Mouse (Mus musculus) heart, postnatal 0 days (tissue): Measurements from ENCODE around the gene Slpi. TPM values are rescaled to one million over a fixed set of nuclear protein-coding genes. Genes with fewer than 3 reads are reported as not detected.

Experiments
- ATAC-seq: fragments of 200-750 bp; cut with Nextera tagmentation; 2 replicates; pipeline ENCODE4 v1.8.0; 2017; ENCODE audit warnings: low read depth, moderate number of reproducible peaks, moderate library complexity; ENCODE audit not compliant: insufficient read depth
- DNase-seq: peaks from one replicate; pipeline ENCODE4 v3.0.0-alpha.2; 2016; ENCODE audit warnings: low spot score
- H3K27ac ChIP-seq: fragments of 300-500 bp; sonication (generic); 2 replicates; pipeline ENCODE4 v1.5.1; 2014; ENCODE audit warnings: low read depth, mild to moderate bottlenecking
- H3K27me3 ChIP-seq: fragments of 300-500 bp; sonication (generic); 2 replicates; pipeline ENCODE4 v1.6.1; 2014; ENCODE audit warnings: low read length, mixed read lengths; ENCODE audit not compliant: control insufficient read depth, insufficient read depth
- H3K36me3 ChIP-seq: fragments of 300-500 bp; sonication (generic); replicated peaks from 2 replicates; pipeline ENCODE4 v1.6.1; 2014; ENCODE audit warnings: low read length, mixed read lengths; ENCODE audit not compliant: control insufficient read depth, insufficient read depth
- H3K4me1 ChIP-seq: fragments of 300-500 bp; sonication (generic); 2 replicates; pipeline ENCODE4 v1.6.1; 2014; ENCODE audit warnings: antibody characterized with exemption; ENCODE audit not compliant: control insufficient read depth, insufficient read depth
- H3K4me2 ChIP-seq: fragments of 300-500 bp; sonication (generic); 2 replicates; pipeline ENCODE4 v1.6.1; 2014; ENCODE audit warnings: low read depth, mild to moderate bottlenecking, low read length, moderate library complexity
- H3K4me3 ChIP-seq: fragments of 300-500 bp; sonication (generic); 2 replicates; pipeline ENCODE4 v1.5.1; 2014; ENCODE audit warnings: low read depth, low read length
- H3K9ac ChIP-seq: fragments of 300-500 bp; sonication (generic); replicated peaks from 2 replicates; pipeline ENCODE4 v1.6.1; 2014; ENCODE audit warnings: low read depth, low read length, mixed read lengths
- H3K9me3 ChIP-seq: fragments of 300-500 bp; sonication (generic); replicated peaks from 2 replicates; pipeline ENCODE4 v1.6.1; 2016; ENCODE audit warnings: low read length; ENCODE audit not compliant: control insufficient read depth
- CTCF ChIP-seq: IDR thresholded peaks from 2 replicates; pipeline ENCODE4 v1.5.1; 2016; ENCODE audit warnings: antibody characterized with exemption, control low read depth, low read depth
- EP300 ChIP-seq: IDR thresholded peaks from 2 replicates; pipeline ENCODE4 v1.6.1; 2016; ENCODE audit warnings: antibody characterized with exemption, low read depth
- WGBS: fragments of 180-500 bp; shearing (Covaris S2); extraction: QIAGEN DNeasy Blood & Tissue Kit; methylation state at CpG from one replicate; pipeline ENCODE4 v1.1.7; 2014; 5-methylcytosine and 5-hydroxymethylcytosine counted together
- polyA plus RNA-seq: library from polyadenylated mRNA; unstranded; fragments of >200 nt; fragmentation: Nextera tagmentation; extraction: Ambion mirVana; gene quantifications from 2 replicates; pipeline ENCODE4 v1.2.1, GENCODE M21; 2015
- total RNA-seq: library from RNA; depleted of rRNA; stranded (reverse); fragments of >200 nt; gene quantifications from 2 replicates; pipeline ENCODE4 v1.2.3, GENCODE M21; 2014; ENCODE audit warnings: low replicate concordance

The Slpi gene
- total and polyA plus RNA-seq, 2 experiments from 2014 or later, result 2.0 TPM; not detected in 1

- TF ChIP-seq CTCF (no peak), EP300 (no peak)
- peaks cover 4% of the 10 kb centered on the region; the same call in 1 of the 2 replicates for H3K9me3 ChIP-seq
- H3K27ac ChIP-seq, result no peak overlapping the region
- DNase-seq (no peak), ATAC-seq (peak; percentile 46)
- WGBS, result 16% methylated on average over 18 of the region's 18 CpGs
- H3K27me3 ChIP-seq, result peaks cover 25% of the 10 kb centered on the region
- no peak overlapping the region for H3K4me3 ChIP-seq
- H3K9ac ChIP-seq, result no peak overlapping the region
- no peak overlapping the region for H3K4me2 ChIP-seq
- H3K36me3 ChIP-seq, result no peaks in the 10 kb centered on the region
- H3K4me1 ChIP-seq, result 0 out of 2 replicates have a peak, but pooled peaks cover 7% of the 10 kb centered on the region
These were observed 2.8 kb downstream of the Slpi start for GRCm38 (mm10) chr2:164385927-164386763.

GRCm38 (mm10) chr2:164383656-164384399, 5.1 kb downstream of the Slpi start:
- no peak overlapping the region for H3K9ac ChIP-seq
- H3K4me3 ChIP-seq, result no peak overlapping the region
- DNase-seq (no peak), ATAC-seq (no peak)
- H3K4me2 ChIP-seq, result no peak overlapping the region
- no peak overlapping the region for H3K27ac ChIP-seq
- TF ChIP-seq CTCF (no peak), EP300 (no peak)
- 51% methylated on average over 11 of the region's 11 CpGs for WGBS
- peaks cover 15% of the 10 kb centered on the region for H3K27me3 ChIP-seq
- H3K4me1 ChIP-seq, result no peaks in the 10 kb centered on the region
- H3K36me3 ChIP-seq, result no peaks in the 10 kb centered on the region
- peaks cover 4% of the 10 kb centered on the region; the same call in 1 of the 2 replicates for H3K9me3 ChIP-seq

GRCm38 (mm10) chr2:164382971-164383370, 5.9 kb downstream of the Slpi start:
- Histone ChIP-seq H3K4me1 (no peaks in the 10 kb centered on the region), H3K36me3 (no peaks in the 10 kb centered on the region), H3K27me3 (peaks cover 10% of the 10 kb centered on the region; the same call in 1 of the 2 replicates), H3K27ac (no peak overlapping the region), H3K9me3 (peaks cover 4% of the 10 kb centered on the region; the same call in 1 of the 2 replicates), H3K4me3 (no peak overlapping the region), H3K4me2 (no peak overlapping the region), H3K9ac (no peak overlapping the region)
- no peak for DNase-seq
- TF ChIP-seq EP300 (no peak), CTCF (no peak)
- no peak for ATAC-seq
- WGBS, result 52% methylated on average over 3 of the region's 3 CpGs

- Histone ChIP-seq H3K9me3 (peaks cover 4% of the 10 kb centered on the region; the same call in 1 of the 2 replicates), H3K4me1 (no peaks in the 10 kb centered on the region), H3K27me3 (peaks cover 4% of the 10 kb centered on the region; the same call in 1 of the 2 replicates), H3K27ac (no peak overlapping the region), H3K4me3 (no peak overlapping the region), H3K36me3 (no peaks in the 10 kb centered on the region), H3K9ac (no peak overlapping the region), H3K4me2 (no peak overlapping the region)
- TF ChIP-seq CTCF, result no peak
- no peak for TF ChIP-seq EP300
- WGBS, result 75% methylated on average over 8 of the region's 8 CpGs
- no peak for ATAC-seq
- DNase-seq, result no peak
These were observed 7.2 kb downstream of the Slpi start for GRCm38 (mm10) chr2:164381726-164382125.

- peaks cover 4% of the 10 kb centered on the region; the same call in 1 of the 2 replicates for H3K9me3 ChIP-seq
- no peaks in the 10 kb centered on the region for H3K36me3 ChIP-seq
- H3K4me1 ChIP-seq, result no peaks in the 10 kb centered on the region
- H3K27ac ChIP-seq, result no peak overlapping the region
- H3K27me3 ChIP-seq, result no peaks in the 10 kb centered on the region
- DNase-seq (no peak), ATAC-seq (no peak)
- H3K9ac ChIP-seq, result no peak overlapping the region
- TF ChIP-seq EP300 (no peak), CTCF (no peak)
- 70% methylated on average over 15 of the region's 15 CpGs for WGBS
- H3K4me2 ChIP-seq, result no peak overlapping the region
- H3K4me3 ChIP-seq, result no peak overlapping the region
These were observed 11.1 kb downstream of the Slpi start for GRCm38 (mm10) chr2:164377478-164378426.
